Mouse (Mus musculus): ENCODE results near the gene Rreb1. TPM values are rescaled to one million over a fixed set of nuclear protein-coding genes. Genes with fewer than 3 reads are reported as not detected.

The Rreb1 gene
- polyA plus RNA-seq, 1 experiment from 2014 or later: 3.0 TPM

DNA sequence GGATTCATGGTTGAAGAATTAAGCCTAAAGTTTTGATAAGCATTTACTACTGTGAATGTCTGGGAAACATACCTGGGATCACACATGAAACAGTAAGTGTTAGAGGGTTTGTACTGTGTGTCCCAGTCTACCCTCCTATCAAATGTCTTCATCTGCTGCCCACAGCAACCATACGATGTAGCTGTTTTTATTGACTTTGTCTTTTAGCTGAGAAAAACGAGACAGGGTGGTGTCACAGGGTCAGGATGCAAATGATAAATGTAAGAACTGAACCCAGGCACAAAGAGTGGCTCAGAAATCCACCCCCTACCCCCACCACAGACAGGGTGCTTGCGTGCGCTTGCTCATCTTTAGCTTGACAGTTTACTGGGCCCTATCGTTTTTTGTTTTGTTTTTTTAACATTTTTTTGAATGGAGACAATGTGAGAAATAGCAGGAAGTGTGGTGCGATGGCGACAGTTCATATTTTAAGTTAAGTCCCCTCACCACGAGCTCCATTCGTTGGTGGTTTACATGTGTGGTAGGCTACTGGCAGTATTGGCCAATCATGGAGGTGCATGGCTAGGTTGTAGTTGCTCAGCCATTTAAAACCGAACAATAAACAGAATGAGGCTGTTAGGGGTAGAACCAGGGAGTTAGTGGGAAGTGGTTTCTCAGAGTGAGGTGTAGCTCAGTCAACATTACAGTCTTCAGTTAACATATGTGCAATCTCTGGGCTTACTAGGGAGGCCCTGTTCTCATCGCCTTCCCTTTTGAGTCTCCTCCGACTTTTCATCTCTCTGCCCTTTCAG, 92.1 kb downstream of the Rreb1 start:
- ATAC-seq (ENCODE audit: low read depth): no peak
- WGBS: 85% methylated on average over 12 of the region's 12 CpGs
- H3K4me3 ChIP-seq (ENCODE audit: low read depth, low read length): no peak overlapping the region
- no peak overlapping the region for H3K27ac ChIP-seq (ENCODE audit: low read depth, low read length)
- no peak overlapping the region for H3K9ac ChIP-seq (replicated peaks; ENCODE audit: low read depth, low read length)
- H3K9me3 ChIP-seq (ENCODE audit: control insufficient read depth, low read length): no peaks in the 10 kb centered on the region
- H3K4me1 ChIP-seq (ENCODE audit: control insufficient read depth, insufficient read depth, low read length): peaks cover 9% of the 10 kb centered on the region; the same call in 1 of the 2 replicates
- no peak overlapping the region for H3K4me2 ChIP-seq (ENCODE audit: low read depth, low read length)
- no peaks in the 10 kb centered on the region for H3K36me3 ChIP-seq (ENCODE audit: control insufficient read depth, insufficient read depth, low read length)
- no peaks in the 10 kb centered on the region for H3K27me3 ChIP-seq (ENCODE audit: control insufficient read depth, insufficient read depth, low read length)

DNA sequence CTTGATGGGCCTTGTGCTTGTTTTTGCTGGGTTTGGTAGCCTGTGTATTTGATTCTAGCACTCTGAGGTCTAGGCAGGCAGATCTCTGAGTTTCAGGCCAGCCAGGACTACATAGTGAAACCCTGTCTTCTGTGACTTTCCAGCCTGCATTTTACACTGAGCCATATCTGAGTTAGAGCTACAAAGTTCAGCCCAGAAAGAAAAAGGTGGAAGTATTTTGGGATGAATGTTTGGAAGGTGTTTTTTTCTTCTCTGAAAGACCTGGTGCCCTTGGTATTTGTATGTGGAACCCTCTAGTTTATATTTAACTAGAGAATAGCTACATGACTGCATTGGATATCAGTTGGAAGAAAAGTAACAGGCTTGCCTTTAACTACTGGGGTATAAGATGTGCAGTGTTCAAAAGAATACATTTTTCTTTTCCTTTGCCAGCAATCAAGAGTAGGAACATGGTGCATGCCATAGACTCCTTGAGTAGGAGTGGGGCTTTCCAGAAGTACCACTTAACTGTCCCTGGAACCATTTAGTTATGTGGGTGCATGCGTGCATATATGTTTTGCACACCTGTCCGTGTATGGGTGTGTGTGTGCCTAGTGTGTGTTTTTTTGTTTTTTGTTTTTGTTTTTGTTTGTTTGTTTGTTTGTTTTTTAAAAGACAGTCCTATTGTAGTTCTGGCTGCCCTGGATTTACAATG, 94.1 kb downstream of the Rreb1 start:
- Histone ChIP-seq H3K27ac (ENCODE audit: low read depth, low read length) (no peak overlapping the region), H3K36me3 (ENCODE audit: control insufficient read depth, insufficient read depth, low read length) (no peaks in the 10 kb centered on the region), H3K27me3 (ENCODE audit: control insufficient read depth, insufficient read depth, low read length) (no peaks in the 10 kb centered on the region), H3K9me3 (ENCODE audit: control insufficient read depth, low read length) (no peaks in the 10 kb centered on the region), H3K4me3 (ENCODE audit: low read depth, low read length) (no peak overlapping the region), H3K4me1 (ENCODE audit: control insufficient read depth, insufficient read depth, low read length) (peaks cover 1% of the 10 kb centered on the region; the same call in 1 of the 2 replicates), H3K9ac (replicated peaks; ENCODE audit: low read depth, low read length) (no peak overlapping the region), H3K4me2 (ENCODE audit: low read depth, low read length) (no peak overlapping the region)
- ATAC-seq (ENCODE audit: low read depth): no peak
- WGBS: 98% methylated on average over 2 of the region's 2 CpGs

DNA sequence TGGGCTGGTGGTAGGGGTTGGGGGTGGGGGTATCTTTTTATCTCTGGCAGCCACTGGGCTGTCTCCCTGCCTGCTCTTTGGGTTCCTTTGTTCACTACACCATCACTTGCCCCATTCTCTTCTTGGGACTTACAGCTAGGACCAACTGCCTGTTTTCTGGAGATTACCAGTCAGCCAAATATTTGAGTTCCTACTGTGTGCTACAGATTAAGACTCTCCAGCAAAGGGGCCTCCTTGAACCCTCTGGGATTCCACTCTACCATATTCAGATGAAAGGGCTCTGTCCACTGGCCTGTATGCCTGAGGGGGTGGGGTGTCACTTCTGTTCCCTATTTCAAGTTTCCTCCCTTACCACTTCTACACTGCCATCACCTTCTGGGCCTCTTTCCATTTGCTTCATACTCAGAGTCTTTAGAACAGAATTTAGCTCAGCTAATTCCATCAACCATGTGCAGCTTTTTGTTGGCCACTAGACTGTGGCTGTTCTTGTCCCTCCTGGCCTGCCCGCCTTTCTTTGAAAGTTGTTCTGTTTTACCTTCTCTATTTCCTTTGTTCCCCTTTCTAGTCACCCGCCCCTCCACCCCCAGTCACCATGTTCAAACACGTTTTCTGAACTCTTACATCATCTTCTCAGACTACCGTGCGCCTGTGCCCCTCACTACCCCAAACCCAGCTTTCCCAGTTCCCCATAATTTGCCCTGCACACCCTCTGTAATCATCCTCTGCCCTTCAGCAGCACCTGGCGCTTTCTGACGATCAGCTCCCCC, 95.1 kb downstream of the Rreb1 start:
- no peak for ATAC-seq (ENCODE audit: low read depth)
- no peak overlapping the region for H3K9ac ChIP-seq (replicated peaks; ENCODE audit: low read depth, low read length)
- no peaks in the 10 kb centered on the region for H3K9me3 ChIP-seq (ENCODE audit: control insufficient read depth, low read length)
- WGBS: 83% methylated on average over 7 of the region's 7 CpGs
- no peaks in the 10 kb centered on the region for H3K36me3 ChIP-seq (ENCODE audit: control insufficient read depth, insufficient read depth, low read length)
- H3K4me2 ChIP-seq (ENCODE audit: low read depth, low read length): no peak overlapping the region
- H3K27me3 ChIP-seq (ENCODE audit: control insufficient read depth, insufficient read depth, low read length): no peaks in the 10 kb centered on the region
- no peaks in the 10 kb centered on the region for H3K4me1 ChIP-seq (ENCODE audit: control insufficient read depth, insufficient read depth, low read length)
- H3K4me3 ChIP-seq (ENCODE audit: low read depth, low read length): no peak overlapping the region
- H3K27ac ChIP-seq (ENCODE audit: low read depth, low read length): no peak overlapping the region

DNA sequence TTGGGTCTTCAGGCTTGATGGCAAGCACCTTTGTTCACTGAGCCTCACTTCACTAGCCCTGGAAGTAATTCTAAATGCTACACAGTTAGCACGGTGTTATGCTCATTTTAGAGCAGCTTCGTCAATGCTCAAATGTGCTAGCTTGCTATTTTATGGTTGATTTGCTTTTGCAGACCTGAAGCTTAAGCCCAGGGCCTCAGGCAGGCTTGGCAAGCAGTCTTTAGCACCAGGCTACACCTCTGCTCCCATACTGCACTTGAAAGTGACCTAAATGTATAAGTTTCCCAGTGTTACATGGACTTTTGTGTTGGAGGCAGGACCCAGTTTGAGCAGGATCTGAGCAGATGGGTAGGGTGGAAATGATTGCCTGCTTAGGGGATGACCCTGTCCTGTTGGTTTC, 97.7 kb downstream of the Rreb1 start:
- WGBS: 82% methylated on average over 2 of the region's 2 CpGs
- no peak for ATAC-seq (ENCODE audit: low read depth)
- no peak overlapping the region for H3K4me2 ChIP-seq (ENCODE audit: low read depth, low read length)

GRCm38 (mm10) chr13:37876366-37876765, 98.2 kb downstream of the Rreb1 start:
- H3K36me3 ChIP-seq (ENCODE audit: control insufficient read depth, insufficient read depth, low read length): no peaks in the 10 kb centered on the region
- 0 out of 2 replicates have a peak, but pooled peaks cover 3% of the 10 kb centered on the region for H3K4me1 ChIP-seq (ENCODE audit: control insufficient read depth, insufficient read depth, low read length)
- no peak overlapping the region for H3K4me3 ChIP-seq (ENCODE audit: low read depth, low read length)
- H3K9me3 ChIP-seq (ENCODE audit: control insufficient read depth, low read length): no peaks in the 10 kb centered on the region
- no peak overlapping the region for H3K9ac ChIP-seq (replicated peaks; ENCODE audit: low read depth, low read length)
- 79% methylated on average over 5 of the region's 5 CpGs for WGBS
- no peak overlapping the region for H3K4me2 ChIP-seq (ENCODE audit: low read depth, low read length)
- ATAC-seq (ENCODE audit: low read depth): no peak
- no peaks in the 10 kb centered on the region for H3K27me3 ChIP-seq (ENCODE audit: control insufficient read depth, insufficient read depth, low read length)
- H3K27ac ChIP-seq (ENCODE audit: low read depth, low read length): no peak overlapping the region

More for the DNA sequence above, 97.7 kb downstream of the Rreb1 start:
- 0 out of 2 replicates have a peak, but pooled peaks cover 3% of the 10 kb centered on the region for H3K4me1 ChIP-seq (ENCODE audit: control insufficient read depth, insufficient read depth, low read length)
- no peak overlapping the region for H3K27ac ChIP-seq (ENCODE audit: low read depth, low read length)
- H3K4me3 ChIP-seq (ENCODE audit: low read depth, low read length): no peak overlapping the region
- H3K9ac ChIP-seq (replicated peaks; ENCODE audit: low read depth, low read length): no peak overlapping the region
- no peaks in the 10 kb centered on the region for H3K36me3 ChIP-seq (ENCODE audit: control insufficient read depth, insufficient read depth, low read length)
- no peaks in the 10 kb centered on the region for H3K9me3 ChIP-seq (ENCODE audit: control insufficient read depth, low read length)
- H3K27me3 ChIP-seq (ENCODE audit: control insufficient read depth, insufficient read depth, low read length): no peaks in the 10 kb centered on the region

DNA sequence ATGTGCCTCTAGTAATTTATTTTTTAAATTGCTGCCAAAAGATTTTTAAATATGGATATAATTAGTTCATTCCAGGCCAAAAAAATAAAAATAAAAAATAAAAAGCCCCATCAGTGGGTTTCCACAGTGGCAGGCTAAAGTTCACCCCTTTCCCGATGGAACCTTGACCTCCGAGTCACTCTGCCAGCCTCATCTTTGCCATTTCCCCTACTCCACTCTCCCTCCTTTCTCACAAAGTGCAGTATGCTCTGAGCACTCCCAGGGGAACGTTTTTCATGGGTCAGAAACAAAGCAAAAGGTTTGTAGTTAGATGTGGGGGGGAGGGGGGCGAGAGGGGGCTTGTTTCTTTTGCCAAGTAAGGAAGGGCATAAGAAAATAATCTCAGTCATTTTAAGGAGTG, 98.6 kb downstream of the Rreb1 start:
- no peak overlapping the region for H3K27ac ChIP-seq (ENCODE audit: low read depth, low read length)
- H3K4me1 ChIP-seq (ENCODE audit: control insufficient read depth, insufficient read depth, low read length): 0 out of 2 replicates have a peak, but pooled peaks cover 3% of the 10 kb centered on the region
- WGBS: 50% methylated on average over 4 of the region's 4 CpGs
- no peak overlapping the region for H3K4me3 ChIP-seq (ENCODE audit: low read depth, low read length)
- H3K9me3 ChIP-seq (ENCODE audit: control insufficient read depth, low read length): no peaks in the 10 kb centered on the region
- no peaks in the 10 kb centered on the region for H3K27me3 ChIP-seq (ENCODE audit: control insufficient read depth, insufficient read depth, low read length)
- H3K4me2 ChIP-seq (ENCODE audit: low read depth, low read length): no peak overlapping the region
- no peaks in the 10 kb centered on the region for H3K36me3 ChIP-seq (ENCODE audit: control insufficient read depth, insufficient read depth, low read length)
- no peak overlapping the region for H3K9ac ChIP-seq (replicated peaks; ENCODE audit: low read depth, low read length)
- no peak for ATAC-seq (ENCODE audit: low read depth)

- H3K4me2 ChIP-seq (ENCODE audit: low read depth, low read length): no peak overlapping the region
- no peaks in the 10 kb centered on the region for H3K27me3 ChIP-seq (ENCODE audit: control insufficient read depth, insufficient read depth, low read length)
- H3K9me3 ChIP-seq (ENCODE audit: control insufficient read depth, low read length): no peaks in the 10 kb centered on the region
- ATAC-seq (ENCODE audit: low read depth): no peak
- 75% methylated on average over 3 of the region's 3 CpGs for WGBS
- H3K27ac ChIP-seq (ENCODE audit: low read depth, low read length): no peak overlapping the region
- no peak overlapping the region for H3K9ac ChIP-seq (replicated peaks; ENCODE audit: low read depth, low read length)
- H3K36me3 ChIP-seq (ENCODE audit: control insufficient read depth, insufficient read depth, low read length): no peaks in the 10 kb centered on the region
- no peak overlapping the region for H3K4me3 ChIP-seq (ENCODE audit: low read depth, low read length)
- H3K4me1 ChIP-seq (ENCODE audit: control insufficient read depth, insufficient read depth, low read length): 0 out of 2 replicates have a peak, but pooled peaks cover 3% of the 10 kb centered on the region
Measured at GRCm38 (mm10) chr13:37877241-37877640, 99.0 kb downstream of the Rreb1 start.

- no peak overlapping the region for H3K9ac ChIP-seq (replicated peaks; ENCODE audit: low read depth, low read length)
Measured at GRCm38 (mm10) chr13:37878918-37879331, 100.7 kb downstream of the Rreb1 start.

More at GRCm38 (mm10) chr13:37878918-37879331, 100.7 kb downstream of the Rreb1 start:
- no peaks in the 10 kb centered on the region for H3K9me3 ChIP-seq (ENCODE audit: control insufficient read depth, low read length)
- 0 out of 2 replicates have a peak, but pooled peaks cover 3% of the 10 kb centered on the region for H3K4me1 ChIP-seq (ENCODE audit: control insufficient read depth, insufficient read depth, low read length)
- no peaks in the 10 kb centered on the region for H3K27me3 ChIP-seq (ENCODE audit: control insufficient read depth, insufficient read depth, low read length)
- no peak overlapping the region for H3K4me2 ChIP-seq (ENCODE audit: low read depth, low read length)
- no peak overlapping the region for H3K4me3 ChIP-seq (ENCODE audit: low read depth, low read length)
- no peaks in the 10 kb centered on the region for H3K36me3 ChIP-seq (ENCODE audit: control insufficient read depth, insufficient read depth, low read length)
- no peak for ATAC-seq (ENCODE audit: low read depth)
- 96% methylated on average over 2 of the region's 2 CpGs for WGBS
- no peak overlapping the region for H3K27ac ChIP-seq (ENCODE audit: low read depth, low read length)
